Mouse (Mus musculus): ENCODE measurements around the gene Gm49318. TPM values are rescaled to one million over a fixed set of nuclear protein-coding genes. Genes with fewer than 3 reads are reported as not detected.

Gene Gm49318
- polyA plus RNA-seq (2017; shearing (Covaris generic)) = not detected

GRCm38 (mm10) chr9:22070791-22071573 is at the start of gene Gm49318, which contains the start of gene Zfp653:
Gm49318 (minus strand) TSS chr9:22071259.
Zfp653 (minus strand) TSS chr9:22071376.

GRCm38 (mm10) chr9:22116740-22117426 is 45.8 kb upstream of the Gm49318 start, which contains the start of gene Elof1:
Elof1 (minus strand) TSS chr9:22117172.

GRCm38 (mm10) chr9:22098993-22099696 is 28.1 kb upstream of the Gm49318 start, which contains the start of gene Cnn1:
Cnn1 (plus strand) TSS chr9:22099216.

GRCm38 (mm10) chr9:22085022-22085834 is 14.2 kb upstream of the Gm49318 start, which contains the start of gene Ecsit:
Ecsit (minus strand) TSS chr9:22085438.

GRCm38 (mm10) chr9:22051958-22052254 is 19.2 kb downstream of the Gm49318 start, which contains the start of gene Elavl3:
Elavl3 (minus strand) TSS chr9:22052023.

GRCm38 (mm10) chr9:22002194-22003162 is 68.6 kb downstream of the Gm49318 start, which contains the start of the genes Ccdc151 and Prkcsh:
Ccdc151 (minus strand) TSS chr9:22002634.
Prkcsh (plus strand) TSS chr9:22002806.

GRCm38 (mm10) chr9:21989230-21990110 is 81.6 kb downstream of the Gm49318 start, which contains the start of gene Rgl3:
Rgl3 (minus strand) TSS chr9:21989446.

Other genes with a start within 250 kb of the Gm49318 start
- not detected for gene Angptl8, start 235.7 kb downstream of the Gm49318 start, polyA plus RNA-seq (2017; shearing (Covaris generic))
- 2.1 TPM for gene Dock6, start 218.6 kb downstream of the Gm49318 start, polyA plus RNA-seq (2017; shearing (Covaris generic))
- gene Rab3d, start 153.1 kb downstream of the Gm49318 start, polyA plus RNA-seq (2017; shearing (Covaris generic)) = 9.3 TPM
- 0.20 TPM for gene Ccdc159, start 143.8 kb downstream of the Gm49318 start, polyA plus RNA-seq (2017; shearing (Covaris generic))
- 1.7 TPM for gene Tmem205, start 143.7 kb downstream of the Gm49318 start, polyA plus RNA-seq (2017; shearing (Covaris generic))
- gene Plppr2, start 134.2 kb downstream of the Gm49318 start, polyA plus RNA-seq (2017; shearing (Covaris generic)) = 1.1 TPM
- 14.6 TPM for gene Swsap1, start 115.5 kb downstream of the Gm49318 start, polyA plus RNA-seq (2017; shearing (Covaris generic))
- 0.45 TPM for gene Epor, start 107.8 kb downstream of the Gm49318 start, polyA plus RNA-seq (2017; shearing (Covaris generic))
- gene Rgl3, start 81.8 kb downstream of the Gm49318 start, polyA plus RNA-seq (2017; shearing (Covaris generic)) = not detected
- gene Ccdc151, start 68.6 kb downstream of the Gm49318 start, polyA plus RNA-seq (2017; shearing (Covaris generic)) = not detected
- gene Prkcsh, start 68.5 kb downstream of the Gm49318 start, polyA plus RNA-seq (2017; shearing (Covaris generic)) = 83.1 TPM
- not detected for gene Elavl3, start 19.2 kb downstream of the Gm49318 start, polyA plus RNA-seq (2017; shearing (Covaris generic))
- 26.5 TPM for gene Zfp653, start 117 bp upstream of the Gm49318 start, polyA plus RNA-seq (2017; shearing (Covaris generic))
- 52.0 TPM for gene Ecsit, start 14.2 kb upstream of the Gm49318 start, polyA plus RNA-seq (2017; shearing (Covaris generic))
- gene Cnn1, start 28.0 kb upstream of the Gm49318 start, polyA plus RNA-seq (2017; shearing (Covaris generic)) = 0.07 TPM
- 72.2 TPM for gene Elof1, start 45.9 kb upstream of the Gm49318 start, polyA plus RNA-seq (2017; shearing (Covaris generic))
- 278 TPM for gene Acp5, start 64.5 kb upstream of the Gm49318 start, polyA plus RNA-seq (2017; shearing (Covaris generic))
- gene Pigyl, start 85.6 kb upstream of the Gm49318 start, polyA plus RNA-seq (2017; shearing (Covaris generic)) = 38.4 TPM
- not detected for gene Zfp872, start 116.8 kb upstream of the Gm49318 start, polyA plus RNA-seq (2017; shearing (Covaris generic))
- 46.6 TPM for gene Zfp809, start 154.5 kb upstream of the Gm49318 start, polyA plus RNA-seq (2017; shearing (Covaris generic))
- 4.5 TPM for gene Zfp599, start 188.6 kb upstream of the Gm49318 start, polyA plus RNA-seq (2017; shearing (Covaris generic))
- gene Zfp810, start 236.4 kb upstream of the Gm49318 start, polyA plus RNA-seq (2017; shearing (Covaris generic)) = 20.6 TPM

All from CD4-positive, CD25-positive, alpha-beta regulatory T cell (primary cell).